Mouse (Mus musculus): ENCODE data around the gene C530008M17Rik. TPM values are rescaled to one million over a fixed set of nuclear protein-coding genes. Genes with fewer than 3 reads are reported as not detected.

The C530008M17Rik gene
- 9.8 and 10.8 TPM in 2 replicates for polyA plus RNA-seq (2014; fragmentation: Nextera tagmentation; extraction: Ambion mirVana)

DNA sequence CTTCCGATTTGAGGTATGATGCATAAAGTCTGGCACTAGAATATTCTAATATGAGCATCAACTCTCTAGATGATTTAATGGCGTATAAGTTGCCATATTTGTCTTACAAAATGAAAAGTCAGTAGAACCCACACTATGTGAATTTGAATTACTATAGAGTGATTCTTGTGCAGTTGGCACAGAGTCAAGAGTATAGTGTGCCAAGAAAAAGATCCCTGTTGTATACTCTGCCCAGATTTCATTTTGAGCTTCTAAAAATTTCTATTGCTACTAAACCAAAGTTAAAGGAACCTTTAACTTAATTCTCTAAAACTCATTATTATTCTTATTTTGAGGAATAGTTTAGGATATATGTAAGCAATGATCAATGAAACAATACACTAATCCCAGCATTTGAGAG, at the start of gene C530008M17Rik:
TSS of gene C530008M17Rik (plus strand) at position 301 of the 400 bp plus-strand sequence.
- Histone ChIP-seq H3K9me3 (ENCODE audit: control insufficient read depth, low read length) (no peaks in the 10 kb centered on the region), H3K9ac (ENCODE audit: low read depth, low read length) (peak within 1 kb of the TSS; percentile 80), H3K4me1 (ENCODE audit: control insufficient read depth, insufficient read depth, low read length) (no peaks in the 10 kb centered on the region), H3K4me3 (ENCODE audit: low read depth, low read length) (peak within 1 kb of the TSS; percentile 81), H3K27ac (replicated peaks; ENCODE audit: low read depth, low read length) (peak within 1 kb of the TSS; percentile 84; the same call in 1 of the 2 replicates), H3K27me3 (replicated peaks; ENCODE audit: control insufficient read depth, insufficient read depth, low read length) (no peaks in the 10 kb centered on the region), H3K4me2 (ENCODE audit: low read depth, low read length) (peak within 1 kb of the TSS; percentile 93), H3K36me3 (ENCODE audit: control insufficient read depth, insufficient read depth, low read length) (no peaks in the 10 kb centered on the region)
- 80% methylated on average over 2 of the region's 2 CpGs for WGBS
- DNase-seq (ENCODE audit: low spot score), result peak; percentile 35
- no peak for ATAC-seq (ENCODE audit: low read depth)

- peaks cover 79% of the 10 kb centered on the region for H3K36me3 ChIP-seq (ENCODE audit: control insufficient read depth, insufficient read depth, low read length)
- DNase-seq (ENCODE audit: low spot score), result no peak
Measured at GRCm38 (mm10) chr5:76609702-76610370, 46.5 kb upstream of the C530008M17Rik start.

DNA sequence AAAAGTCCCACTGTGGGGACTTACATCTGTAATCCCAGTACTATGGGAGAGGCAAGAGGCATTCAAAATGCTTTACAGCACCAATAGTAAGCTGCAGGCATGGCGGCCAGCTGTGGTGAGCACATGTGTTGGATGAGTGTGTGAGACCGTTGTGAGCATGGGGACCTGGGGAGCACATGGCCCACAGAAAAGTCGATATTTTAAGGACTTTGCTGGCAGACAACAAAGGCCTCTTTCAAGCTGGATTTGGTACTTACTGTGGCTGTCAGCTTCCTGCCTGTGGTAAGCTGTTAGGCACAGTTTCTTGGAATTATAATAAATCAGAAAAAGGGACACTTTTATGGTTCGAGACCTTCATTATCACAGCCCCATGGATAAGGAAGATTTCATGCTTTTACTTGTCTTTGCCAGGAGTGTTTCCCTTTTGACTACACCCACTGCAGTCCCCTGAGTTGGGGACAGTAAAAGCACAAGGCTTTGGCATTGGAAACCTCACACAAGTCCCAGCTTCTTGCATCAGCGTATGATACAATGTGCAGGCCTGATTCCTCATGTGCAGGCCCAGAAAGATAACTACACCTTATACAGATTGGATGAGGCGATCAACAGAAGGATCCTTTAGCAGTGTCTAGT, 43.3 kb upstream of the C530008M17Rik start:
- H3K36me3 ChIP-seq (ENCODE audit: control insufficient read depth, insufficient read depth, low read length), result peaks cover 78% of the 10 kb centered on the region
- ATAC-seq (ENCODE audit: low read depth) (no peak), DNase-seq (ENCODE audit: low spot score) (peak; percentile 41)
- H3K9me3 ChIP-seq (ENCODE audit: control insufficient read depth, low read length), result no peaks in the 10 kb centered on the region
- no peak overlapping the region for H3K4me3 ChIP-seq (ENCODE audit: low read depth, low read length)
- no peak overlapping the region for H3K4me2 ChIP-seq (ENCODE audit: low read depth, low read length)
- H3K4me1 ChIP-seq (ENCODE audit: control insufficient read depth, insufficient read depth, low read length), result no peaks in the 10 kb centered on the region
- WGBS, result 69% methylated on average over 6 of the region's 6 CpGs
- no peaks in the 10 kb centered on the region for H3K27me3 ChIP-seq (replicated peaks; ENCODE audit: control insufficient read depth, insufficient read depth, low read length)
- H3K27ac ChIP-seq (replicated peaks; ENCODE audit: low read depth, low read length), result no peak overlapping the region
- no peak overlapping the region for H3K9ac ChIP-seq (ENCODE audit: low read depth, low read length)

More at GRCm38 (mm10) chr5:76609702-76610370, 46.5 kb upstream of the C530008M17Rik start:
- Histone ChIP-seq H3K4me2 (ENCODE audit: low read depth, low read length) (no peak overlapping the region), H3K4me1 (ENCODE audit: control insufficient read depth, insufficient read depth, low read length) (no peaks in the 10 kb centered on the region), H3K9ac (ENCODE audit: low read depth, low read length) (no peak overlapping the region), H3K27me3 (replicated peaks; ENCODE audit: control insufficient read depth, insufficient read depth, low read length) (no peaks in the 10 kb centered on the region), H3K27ac (replicated peaks; ENCODE audit: low read depth, low read length) (no peak overlapping the region), H3K4me3 (ENCODE audit: low read depth, low read length) (no peak overlapping the region), H3K9me3 (ENCODE audit: control insufficient read depth, low read length) (no peaks in the 10 kb centered on the region)
- ATAC-seq (ENCODE audit: low read depth), result no peak
- 93% methylated on average over 8 of the region's 8 CpGs for WGBS

- Histone ChIP-seq H3K36me3 (ENCODE audit: control insufficient read depth, insufficient read depth, low read length) (peaks cover 86% of the 10 kb centered on the region), H3K4me2 (ENCODE audit: low read depth, low read length) (no peak overlapping the region), H3K27me3 (replicated peaks; ENCODE audit: control insufficient read depth, insufficient read depth, low read length) (no peaks in the 10 kb centered on the region), H3K27ac (replicated peaks; ENCODE audit: low read depth, low read length) (no peak overlapping the region), H3K9ac (ENCODE audit: low read depth, low read length) (no peak overlapping the region), H3K4me3 (ENCODE audit: low read depth, low read length) (no peak overlapping the region), H3K4me1 (ENCODE audit: control insufficient read depth, insufficient read depth, low read length) (no peaks in the 10 kb centered on the region), H3K9me3 (ENCODE audit: control insufficient read depth, low read length) (no peaks in the 10 kb centered on the region)
- no peak for DNase-seq (ENCODE audit: low spot score)
- 89% methylated on average over 8 of the region's 8 CpGs for WGBS
- ATAC-seq (ENCODE audit: low read depth), result no peak
Measured at GRCm38 (mm10) chr5:76615276-76615675, 41.0 kb upstream of the C530008M17Rik start.

- no peak overlapping the region for H3K27ac ChIP-seq (replicated peaks; ENCODE audit: low read depth, low read length)
- no peaks in the 10 kb centered on the region for H3K4me1 ChIP-seq (ENCODE audit: control insufficient read depth, insufficient read depth, low read length)
- H3K4me3 ChIP-seq (ENCODE audit: low read depth, low read length), result no peak overlapping the region
- no peak for ATAC-seq (ENCODE audit: low read depth)
- H3K27me3 ChIP-seq (replicated peaks; ENCODE audit: control insufficient read depth, insufficient read depth, low read length), result no peaks in the 10 kb centered on the region
- no peak overlapping the region for H3K4me2 ChIP-seq (ENCODE audit: low read depth, low read length)
- H3K9ac ChIP-seq (ENCODE audit: low read depth, low read length), result no peak overlapping the region
- H3K36me3 ChIP-seq (ENCODE audit: control insufficient read depth, insufficient read depth, low read length), result peaks cover 78% of the 10 kb centered on the region
- DNase-seq (ENCODE audit: low spot score), result no peak
- H3K9me3 ChIP-seq (ENCODE audit: control insufficient read depth, low read length), result no peaks in the 10 kb centered on the region
- WGBS, result 83% methylated on average over 2 of the region's 2 CpGs
Measured at GRCm38 (mm10) chr5:76616196-76616747, 40.0 kb upstream of the C530008M17Rik start.

DNA sequence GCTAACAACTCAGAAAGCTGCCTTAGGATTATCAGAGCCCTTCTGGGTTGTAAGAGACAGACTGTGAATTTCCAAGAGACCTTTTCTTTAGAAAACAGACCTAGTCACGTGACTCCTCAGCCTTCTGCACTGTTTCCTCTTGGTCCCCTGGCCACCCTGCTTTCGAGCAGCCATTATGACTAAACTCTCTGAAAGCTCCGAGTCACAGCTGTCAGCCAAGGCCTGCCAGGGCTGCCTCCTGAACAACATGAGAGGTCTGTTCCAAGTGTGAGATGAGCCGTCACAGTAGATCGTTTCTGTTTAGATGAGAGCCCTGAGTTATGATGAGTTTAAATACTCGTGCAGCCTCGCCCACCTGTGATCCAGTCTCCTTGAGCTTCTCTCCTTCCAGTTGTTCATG, 37.6 kb upstream of the C530008M17Rik start:
- Histone ChIP-seq H3K4me3 (ENCODE audit: low read depth, low read length) (no peak overlapping the region), H3K9ac (ENCODE audit: low read depth, low read length) (no peak overlapping the region), H3K9me3 (ENCODE audit: control insufficient read depth, low read length) (no peaks in the 10 kb centered on the region), H3K27me3 (replicated peaks; ENCODE audit: control insufficient read depth, insufficient read depth, low read length) (no peaks in the 10 kb centered on the region), H3K27ac (replicated peaks; ENCODE audit: low read depth, low read length) (no peak overlapping the region), H3K4me2 (ENCODE audit: low read depth, low read length) (no peak overlapping the region), H3K4me1 (ENCODE audit: control insufficient read depth, insufficient read depth, low read length) (no peaks in the 10 kb centered on the region), H3K36me3 (ENCODE audit: control insufficient read depth, insufficient read depth, low read length) (peaks cover 73% of the 10 kb centered on the region)
- WGBS, result 79% methylated on average over 7 of the region's 7 CpGs
- ATAC-seq (ENCODE audit: low read depth), result no peak
- DNase-seq (ENCODE audit: low spot score), result no peak

GRCm38 (mm10) chr5:76623759-76624158, 32.6 kb upstream of the C530008M17Rik start:
- H3K27ac ChIP-seq (replicated peaks; ENCODE audit: low read depth, low read length), result no peak overlapping the region
- no peak for DNase-seq (ENCODE audit: low spot score)
- no peaks in the 10 kb centered on the region for H3K9me3 ChIP-seq (ENCODE audit: control insufficient read depth, low read length)
- ATAC-seq (ENCODE audit: low read depth), result no peak
- no peaks in the 10 kb centered on the region for H3K27me3 ChIP-seq (replicated peaks; ENCODE audit: control insufficient read depth, insufficient read depth, low read length)
- 98% methylated on average over 9 of the region's 9 CpGs for WGBS
- no peak overlapping the region for H3K9ac ChIP-seq (ENCODE audit: low read depth, low read length)
- H3K4me2 ChIP-seq (ENCODE audit: low read depth, low read length), result no peak overlapping the region
- no peaks in the 10 kb centered on the region for H3K4me1 ChIP-seq (ENCODE audit: control insufficient read depth, insufficient read depth, low read length)
- H3K36me3 ChIP-seq (ENCODE audit: control insufficient read depth, insufficient read depth, low read length), result peaks cover 44% of the 10 kb centered on the region
- H3K4me3 ChIP-seq (ENCODE audit: low read depth, low read length), result no peak overlapping the region

GRCm38 (mm10) chr5:76627770-76628169, 28.5 kb upstream of the C530008M17Rik start:
- Histone ChIP-seq H3K9ac (ENCODE audit: low read depth, low read length) (no peak overlapping the region), H3K4me3 (ENCODE audit: low read depth, low read length) (no peak overlapping the region), H3K36me3 (ENCODE audit: control insufficient read depth, insufficient read depth, low read length) (peaks cover 44% of the 10 kb centered on the region), H3K27ac (replicated peaks; ENCODE audit: low read depth, low read length) (no peak overlapping the region), H3K4me2 (ENCODE audit: low read depth, low read length) (no peak overlapping the region), H3K4me1 (ENCODE audit: control insufficient read depth, insufficient read depth, low read length) (no peaks in the 10 kb centered on the region), H3K27me3 (replicated peaks; ENCODE audit: control insufficient read depth, insufficient read depth, low read length) (no peaks in the 10 kb centered on the region), H3K9me3 (ENCODE audit: control insufficient read depth, low read length) (no peaks in the 10 kb centered on the region)
- 78% methylated on average over 1 of the region's 1 CpGs for WGBS
- DNase-seq (ENCODE audit: low spot score), result no peak
- ATAC-seq (ENCODE audit: low read depth), result no peak

All from embryonic facial prominence, embryonic 14.5 days (tissue).